Mouse (Mus musculus) skeletal muscle tissue, adult 2 months (tissue): ENCODE measurements around the gene Chtop.

ENCODE experiments used
- DNase-seq: peaks from one replicate; pipeline ENCODE4 v3.0.0-alpha.2; 2012; ENCODE audit warnings: low read depth, low spot score

Gene Chtop

DNA sequence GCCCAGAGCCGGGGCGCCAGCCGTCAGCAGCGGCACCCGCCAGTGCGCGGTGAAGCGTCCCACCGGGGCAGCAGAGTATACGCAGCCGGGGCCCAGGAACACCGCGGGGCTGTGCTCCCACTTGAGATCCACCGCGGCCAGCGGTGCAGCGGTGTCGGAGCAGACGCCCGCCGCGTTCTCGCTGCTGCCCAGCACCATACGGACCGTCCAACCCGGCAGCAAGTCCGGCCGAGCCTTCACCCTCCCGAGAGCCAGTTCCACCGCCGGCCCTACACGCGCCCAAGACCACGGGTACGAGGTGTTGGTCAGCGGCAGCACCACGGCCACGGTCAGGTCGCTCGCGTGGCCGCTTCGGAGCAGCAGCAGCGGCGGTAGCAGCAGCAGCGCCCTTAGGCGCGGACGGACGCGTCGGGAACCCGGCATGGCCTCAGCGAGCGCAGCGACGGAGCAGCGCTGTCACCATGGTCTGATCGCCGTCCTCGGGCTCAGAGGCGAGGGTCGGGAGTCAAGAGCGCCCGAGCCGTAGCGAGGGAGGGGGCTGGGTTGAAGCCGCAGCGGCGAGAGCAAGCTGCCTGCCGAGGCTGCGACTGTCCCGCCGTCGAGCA, 44.1 kb downstream of the Chtop start:
- no peak for DNase-seq

DNA sequence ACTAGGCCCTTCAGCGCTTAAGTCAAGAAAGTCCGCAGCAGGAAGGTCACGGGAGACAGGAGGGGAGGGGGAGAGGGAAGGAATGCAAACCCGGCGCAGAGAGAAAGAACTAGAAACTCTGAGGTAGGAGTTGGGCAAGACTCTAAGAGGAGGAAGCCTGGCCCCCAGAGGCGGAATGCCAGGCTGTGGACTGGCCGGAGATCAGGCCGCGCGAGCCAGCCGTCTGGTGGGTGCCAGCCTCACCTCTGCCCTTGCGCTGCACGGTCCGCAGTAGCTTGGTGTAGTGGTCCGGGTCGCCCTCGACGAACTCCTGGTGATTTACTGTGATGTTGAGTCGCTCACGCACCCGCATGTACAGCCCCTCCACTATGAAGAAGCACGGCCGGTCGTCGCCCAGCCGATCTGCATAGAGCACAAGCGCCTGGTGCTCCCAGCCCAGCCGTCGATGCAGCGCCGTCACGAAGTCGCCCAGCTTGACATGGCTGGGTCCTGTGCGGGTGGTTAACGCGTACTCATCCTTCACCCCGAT, 44.7 kb downstream of the Chtop start:
- no peak for DNase-seq

DNA sequence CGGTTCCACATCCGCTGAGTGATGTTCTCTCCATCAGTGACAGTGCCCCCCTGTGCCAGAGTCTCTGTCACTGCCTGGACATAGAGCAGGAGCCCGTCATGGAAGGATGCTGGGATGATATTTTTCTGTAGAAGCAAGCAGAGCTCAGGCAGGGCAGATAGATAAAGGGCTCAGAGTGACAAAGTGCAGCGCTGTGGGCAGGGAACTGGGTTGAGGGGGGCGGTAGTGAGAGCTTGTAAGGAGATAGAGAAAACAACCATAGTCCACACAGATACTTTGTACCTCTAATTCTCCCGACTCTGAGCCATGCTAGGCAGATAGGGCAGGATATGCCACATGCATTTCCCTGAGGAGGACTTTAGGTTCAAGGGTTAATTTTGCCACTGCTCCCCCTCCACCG, 46.7 kb downstream of the Chtop start:
- no peak for DNase-seq

DNA sequence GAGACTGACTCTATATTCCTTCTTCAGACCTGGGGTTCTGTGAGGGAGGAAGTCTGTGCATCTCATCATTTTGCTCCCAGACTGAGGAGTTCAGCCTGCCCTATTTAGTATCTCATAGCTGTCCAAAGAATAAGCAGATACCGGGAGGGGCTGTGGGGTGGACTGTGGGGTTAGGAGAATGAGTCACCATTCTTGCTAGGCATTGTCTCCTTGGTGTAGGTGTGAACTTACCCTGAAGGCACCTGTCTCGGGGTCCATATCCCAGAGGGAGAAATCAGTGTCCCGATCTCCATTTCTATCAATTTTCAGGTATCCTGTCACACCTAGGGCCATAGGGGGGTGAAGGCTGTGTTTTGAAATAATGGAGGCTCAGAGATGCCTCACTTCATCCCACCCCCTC, 47.4 kb downstream of the Chtop start:
- no peak for DNase-seq

DNA sequence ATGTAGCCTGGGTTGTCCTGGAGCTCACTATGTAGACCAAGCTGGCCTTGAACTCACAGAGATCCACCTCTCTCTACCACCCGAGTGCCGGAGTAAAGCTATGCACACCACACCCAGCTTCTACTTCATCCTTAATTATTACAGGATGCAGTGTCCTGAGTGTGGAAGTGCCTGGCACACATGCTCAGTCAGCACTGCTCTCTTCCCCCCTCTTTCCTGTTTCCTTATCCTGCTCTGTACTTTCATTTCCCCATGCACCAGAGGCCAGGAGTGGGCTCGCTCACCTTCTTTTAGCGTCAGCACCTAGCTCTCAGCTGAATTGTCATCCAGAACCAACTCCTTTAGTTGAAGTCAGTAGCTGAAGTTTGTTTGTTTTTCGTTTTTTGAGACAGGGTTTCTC, 49.0 kb downstream of the Chtop start:
- DNase-seq = no peak

DNA sequence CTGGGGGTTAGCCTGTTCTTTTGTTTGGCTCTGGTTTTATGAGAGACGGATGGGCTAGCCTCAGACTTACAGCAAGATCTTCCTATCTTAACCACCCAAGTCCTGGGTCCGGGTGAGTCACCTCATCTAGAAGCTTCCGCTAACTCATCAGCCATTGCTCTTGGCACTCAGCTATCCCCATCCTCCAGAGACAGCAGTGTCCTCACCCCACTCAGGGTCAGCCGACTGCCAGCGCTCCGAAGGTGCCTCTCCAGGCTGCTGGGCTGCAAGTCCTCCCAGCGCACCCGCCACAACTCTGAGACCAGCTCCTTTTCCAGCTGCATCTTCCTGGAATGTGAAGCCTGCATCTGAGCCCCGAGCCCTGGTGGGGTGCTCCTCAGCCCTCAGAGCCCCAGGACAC, 49.6 kb downstream of the Chtop start:
- DNase-seq = no peak

DNA sequence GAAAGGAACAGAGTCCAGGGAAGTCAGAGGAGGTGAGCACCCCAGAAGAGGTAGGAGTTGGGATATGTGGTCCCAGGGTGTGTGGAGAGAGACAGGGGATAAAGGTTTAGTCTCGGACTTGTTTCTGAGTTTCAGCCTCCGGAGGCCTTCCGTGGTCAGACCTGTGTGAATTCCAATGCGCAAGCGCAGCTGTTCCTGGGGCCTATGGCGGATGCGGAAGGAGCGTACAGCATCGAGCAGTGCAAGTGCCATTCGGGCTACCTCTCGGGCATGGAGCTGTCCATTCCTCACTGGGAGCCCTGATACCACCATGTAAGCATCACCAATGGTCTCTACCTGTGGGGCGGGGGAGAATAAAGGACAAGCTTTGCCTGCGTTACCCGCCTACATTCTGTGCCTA, 54.4 kb downstream of the Chtop start:
- DNase-seq = no peak

DNA sequence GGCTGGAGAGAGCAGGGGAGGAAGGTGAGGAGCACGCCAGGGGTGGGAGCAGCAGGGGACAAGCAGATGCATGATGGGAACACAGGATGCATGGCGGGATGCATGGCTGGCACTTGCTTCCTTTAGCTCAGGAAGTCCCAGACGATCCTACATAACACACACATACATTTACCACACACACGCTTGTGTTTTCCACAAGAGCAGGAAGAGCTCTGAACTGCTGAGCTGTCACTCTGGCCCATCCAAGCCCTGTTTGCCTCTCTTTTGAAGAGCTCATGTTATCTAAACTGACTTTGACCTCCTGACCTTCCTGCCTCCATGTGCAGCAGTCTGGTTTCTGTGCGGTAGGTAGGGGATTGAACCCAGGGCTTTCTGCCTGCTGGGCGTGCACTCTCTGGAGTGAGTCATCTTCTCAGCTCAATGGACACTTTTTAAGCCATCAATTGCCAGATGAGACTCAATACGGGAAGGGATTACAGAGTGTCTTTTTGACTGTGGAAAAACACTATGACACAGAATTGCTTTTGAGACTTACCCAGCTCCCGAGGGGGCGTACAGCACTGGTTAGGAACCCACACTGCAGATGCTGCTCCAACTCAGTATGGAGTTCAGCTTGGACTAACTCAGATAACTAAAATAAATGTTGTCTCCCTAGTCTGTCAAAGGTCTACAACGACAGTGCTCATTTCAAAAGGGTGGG, 57.8 kb downstream of the Chtop start:
- DNase-seq = no peak

DNA sequence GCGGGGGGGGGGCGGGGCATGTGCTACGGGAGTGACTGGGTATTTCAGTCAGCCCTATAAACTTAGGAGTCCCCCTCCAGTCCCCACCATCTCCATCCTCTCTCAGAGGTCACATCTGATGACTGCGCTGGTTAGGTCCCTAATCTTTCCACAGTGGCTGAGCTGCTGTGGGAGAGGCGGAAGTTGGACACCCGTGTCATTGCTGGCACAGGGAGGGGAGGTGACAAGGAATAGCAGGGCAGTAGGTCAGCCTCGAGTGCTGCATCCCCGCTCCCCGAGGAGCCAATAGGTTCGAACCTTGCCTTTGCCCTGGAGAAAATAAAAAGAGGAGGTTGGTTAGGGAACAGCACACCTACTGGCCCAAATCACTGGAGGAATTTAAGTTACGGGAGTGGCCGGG, 58.4 kb downstream of the Chtop start:
- no peak for DNase-seq
